Mouse (Mus musculus): ENCODE measurements at regions not wholly inside any gene's neighbourhood (a gene's known extent, or its start where the extent isn't known, plus 50 kb on each side); places are given as distances from the start of the nearest gene placed in this dataset.

DNA sequence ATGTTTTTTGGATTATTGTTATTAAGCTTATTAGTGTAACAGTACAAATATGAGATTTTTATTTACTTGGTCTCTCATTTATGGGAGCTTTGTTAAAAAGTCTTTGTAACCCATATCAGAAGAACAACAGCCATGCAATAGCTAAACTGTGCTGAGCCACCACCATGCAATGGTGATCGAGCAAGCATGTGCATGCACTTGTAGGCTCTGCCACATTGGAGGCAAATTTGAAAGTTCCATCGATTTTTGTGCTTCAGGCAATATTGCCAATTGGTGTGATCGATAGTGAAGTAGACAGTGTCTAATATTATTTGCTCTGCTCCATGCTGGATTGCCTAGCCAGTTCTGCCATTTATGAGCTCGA lies 164.6 kb upstream of the Atp2b1 start:
- no peak for TF ChIP-seq CTCF (IDR thresholded peaks at IDR 0.05; ENCODE audit: low read depth)
- no peak for TF ChIP-seq EP300 (IDR thresholded peaks at IDR 0.05; ENCODE audit: low read depth)

Measured in liver, postnatal 0 days (tissue).